Mouse (Mus musculus): ENCODE data around the gene Vrk3. TPM values are rescaled to one million over a fixed set of nuclear protein-coding genes. Genes with fewer than 3 reads are reported as not detected.

The Vrk3 gene
- polyA plus RNA-seq, 1 experiment, result 33.6 TPM

DNA sequence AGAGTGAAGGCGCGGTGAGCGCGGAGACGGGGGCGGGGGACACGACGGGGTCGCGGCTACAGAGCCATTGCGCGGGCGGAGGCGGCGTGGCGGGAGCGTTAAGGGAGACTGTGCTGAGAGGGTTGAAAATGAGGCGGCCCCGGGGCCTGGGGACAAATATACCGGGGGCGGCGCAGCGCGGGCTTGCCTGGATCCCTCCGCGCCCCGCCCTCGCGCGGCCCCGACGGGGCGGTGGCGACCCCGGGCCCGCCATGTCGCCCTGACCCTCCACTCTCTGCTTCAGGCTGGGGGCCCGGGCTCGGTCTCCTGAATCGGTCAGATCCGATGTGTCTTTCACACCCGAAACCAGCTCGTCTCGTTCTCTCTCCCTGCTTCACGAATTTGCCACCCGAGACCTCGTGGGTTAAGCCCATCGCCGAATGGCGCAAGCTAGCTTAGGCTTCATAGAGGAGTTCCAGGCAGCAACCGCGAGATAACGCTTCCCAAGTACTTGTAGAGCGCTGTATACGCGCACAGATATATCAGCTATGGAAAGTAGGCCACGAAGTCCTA lies 68.3 kb downstream of the Vrk3 start, which contains the start of gene Atf5:
Atf5 (minus strand) TSS at position 189 of the 552 bp plus-strand sequence.
- no peak for TF ChIP-seq CTCF (IDR thresholded peaks at IDR 0.05; ENCODE audit: control insufficient read depth, insufficient read depth, low read length)
- no peak for TF ChIP-seq POLR2A (IDR thresholded peaks at IDR 0.05; ENCODE audit: borderline replicate concordance, control insufficient read depth, low read depth, low read length)
- peak within 1 kb of the TSS; percentile 76 for H3K27ac ChIP-seq (ENCODE audit: control insufficient read depth, insufficient read depth, low read depth, low read length, poor library complexity)
- WGBS, result under 1% methylated on average over 52 of the region's 57 CpGs
- H3K4me1 ChIP-seq (ENCODE audit: control insufficient read depth, insufficient read depth, low read length), result peaks cover 8% of the 10 kb centered on the region
- H3K4me3 ChIP-seq (replicated peaks; ENCODE audit: control insufficient read depth, low read depth, low read length), result peak within 1 kb of the TSS; percentile 89

DNA sequence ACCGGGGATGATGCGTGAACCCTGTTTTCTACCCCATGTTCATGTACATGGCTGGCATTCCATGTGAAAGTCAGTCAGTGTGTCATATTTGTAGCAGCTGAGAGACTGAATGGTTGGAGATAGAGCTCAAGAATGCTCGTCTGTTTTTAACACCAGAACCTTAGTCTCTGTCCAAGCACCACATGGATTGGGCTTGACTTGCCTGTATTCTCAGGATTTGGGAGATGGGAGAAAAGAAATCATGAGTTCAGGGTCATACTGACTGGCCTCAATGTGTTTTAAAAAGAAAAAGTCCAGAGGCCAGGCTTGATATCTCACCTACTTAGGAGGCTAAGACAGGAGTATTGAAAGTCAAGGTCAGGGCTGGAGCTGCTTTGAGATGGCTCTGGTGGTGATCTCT lies 69.2 kb downstream of the Vrk3 start:
- Histone ChIP-seq H3K4me1 (ENCODE audit: control insufficient read depth, insufficient read depth, low read length) (peaks cover 8% of the 10 kb centered on the region), H3K4me3 (replicated peaks; ENCODE audit: control insufficient read depth, low read depth, low read length) (peak overlapping the region; percentile 89), H3K27ac (ENCODE audit: control insufficient read depth, insufficient read depth, low read depth, low read length, poor library complexity) (no peak overlapping the region)
- 15% methylated on average over 3 of the region's 3 CpGs for WGBS
- TF ChIP-seq POLR2A (IDR thresholded peaks at IDR 0.05; ENCODE audit: borderline replicate concordance, control insufficient read depth, low read depth, low read length) (no peak), CTCF (IDR thresholded peaks at IDR 0.05; ENCODE audit: control insufficient read depth, insufficient read depth, low read length) (no peak)

DNA sequence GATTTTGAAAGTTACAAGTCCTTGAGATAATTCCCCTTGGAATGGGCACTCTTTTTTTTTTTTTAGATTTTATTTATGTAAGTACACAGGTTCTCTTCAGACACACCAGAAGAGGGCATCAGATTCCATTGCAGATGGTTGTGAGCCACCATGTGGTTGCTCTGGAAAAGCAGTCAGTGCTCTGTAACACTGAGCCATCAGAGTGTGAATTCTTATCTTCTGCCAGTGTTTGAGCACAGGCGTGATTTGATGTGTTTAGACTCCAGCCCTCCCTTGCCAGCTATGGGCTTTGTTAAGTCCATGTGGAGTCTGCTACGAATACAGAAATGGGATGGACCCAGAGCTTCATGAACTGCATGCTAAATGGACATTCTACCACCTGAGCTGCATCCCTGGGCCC lies 70.0 kb downstream of the Vrk3 start:
- H3K4me1 ChIP-seq (ENCODE audit: control insufficient read depth, insufficient read depth, low read length), result peaks cover 9% of the 10 kb centered on the region
- 28% methylated on average over 2 of the region's 2 CpGs for WGBS
- no peak overlapping the region for H3K4me3 ChIP-seq (replicated peaks; ENCODE audit: control insufficient read depth, low read depth, low read length)
- H3K27ac ChIP-seq (ENCODE audit: control insufficient read depth, insufficient read depth, low read depth, low read length, poor library complexity), result no peak overlapping the region
- no peak for TF ChIP-seq CTCF (IDR thresholded peaks at IDR 0.05; ENCODE audit: control insufficient read depth, insufficient read depth, low read length)
- no peak for TF ChIP-seq POLR2A (IDR thresholded peaks at IDR 0.05; ENCODE audit: borderline replicate concordance, control insufficient read depth, low read depth, low read length)

DNA sequence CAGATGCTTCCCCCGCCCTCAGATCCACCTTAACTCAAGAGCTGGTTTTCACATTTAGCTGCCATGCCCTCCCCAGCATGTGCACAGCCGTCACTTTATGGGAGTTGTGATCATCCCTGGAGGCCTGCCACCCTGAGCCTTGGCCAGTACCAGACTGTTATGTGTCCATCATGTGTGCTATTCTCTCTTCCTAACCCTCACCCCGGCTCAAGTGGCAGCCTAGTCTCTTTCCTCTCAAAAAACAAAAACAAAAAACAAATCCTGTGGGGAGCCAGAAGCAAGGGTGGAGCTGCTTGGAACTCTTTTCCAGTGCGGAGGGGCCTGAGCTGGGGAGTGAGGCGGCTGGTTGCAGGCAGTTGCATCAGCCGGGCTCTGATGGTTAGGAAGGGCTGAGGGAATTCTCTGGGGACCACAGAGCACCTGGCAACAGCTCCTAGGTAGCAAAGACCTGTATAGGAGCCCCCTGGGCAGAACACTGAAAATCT lies 70.6 kb downstream of the Vrk3 start:
- WGBS, result 37% methylated on average over 6 of the region's 6 CpGs
- peaks cover 9% of the 10 kb centered on the region for H3K4me1 ChIP-seq (ENCODE audit: control insufficient read depth, insufficient read depth, low read length)

GRCm38 (mm10) chr7:44819391-44819790 lies 71.2 kb downstream of the Vrk3 start:
- TF ChIP-seq CTCF (IDR thresholded peaks at IDR 0.05; ENCODE audit: control insufficient read depth, insufficient read depth, low read length) (no peak), POLR2A (IDR thresholded peaks at IDR 0.05; ENCODE audit: borderline replicate concordance, control insufficient read depth, low read depth, low read length) (no peak)
- H3K27ac ChIP-seq (ENCODE audit: control insufficient read depth, insufficient read depth, low read depth, low read length, poor library complexity), result no peak overlapping the region
- no peak overlapping the region for H3K4me3 ChIP-seq (replicated peaks; ENCODE audit: control insufficient read depth, low read depth, low read length)
- WGBS, result 79% methylated on average over 2 of the region's 2 CpGs
- H3K4me1 ChIP-seq (ENCODE audit: control insufficient read depth, insufficient read depth, low read length), result peaks cover 9% of the 10 kb centered on the region

More for the DNA sequence above, 70.6 kb downstream of the Vrk3 start:
- TF ChIP-seq POLR2A (IDR thresholded peaks at IDR 0.05; ENCODE audit: borderline replicate concordance, control insufficient read depth, low read depth, low read length), result no peak
- TF ChIP-seq CTCF (IDR thresholded peaks at IDR 0.05; ENCODE audit: control insufficient read depth, insufficient read depth, low read length), result no peak
- H3K4me3 ChIP-seq (replicated peaks; ENCODE audit: control insufficient read depth, low read depth, low read length), result peak overlapping the region; percentile 14
- H3K27ac ChIP-seq (ENCODE audit: control insufficient read depth, insufficient read depth, low read depth, low read length, poor library complexity), result peak overlapping the region; percentile 20; the same call in 1 of the 2 replicates

DNA sequence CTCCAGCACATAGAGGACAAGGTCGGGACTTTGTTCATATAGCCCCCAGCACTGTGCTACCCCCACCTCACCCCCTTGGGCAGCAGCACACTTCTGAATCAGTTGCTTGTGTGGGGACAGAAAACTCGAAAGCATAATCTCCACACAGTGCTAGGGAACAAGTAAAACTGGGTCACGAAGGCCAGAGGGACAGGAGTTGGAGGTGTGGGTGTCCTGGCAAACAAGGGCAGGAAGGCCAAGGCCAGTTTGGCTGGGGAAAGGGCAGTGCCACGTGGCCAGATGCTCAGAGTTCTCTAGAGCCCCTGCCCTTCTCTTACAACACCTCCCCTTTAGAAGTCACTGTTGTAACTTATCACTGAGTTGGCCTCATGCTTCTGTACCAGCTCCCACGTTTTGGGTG lies 71.7 kb downstream of the Vrk3 start:
- TF ChIP-seq POLR2A (IDR thresholded peaks at IDR 0.05; ENCODE audit: borderline replicate concordance, control insufficient read depth, low read depth, low read length) (no peak), CTCF (IDR thresholded peaks at IDR 0.05; ENCODE audit: control insufficient read depth, insufficient read depth, low read length) (no peak)
- no peak overlapping the region for H3K4me3 ChIP-seq (replicated peaks; ENCODE audit: control insufficient read depth, low read depth, low read length)
- 35% methylated on average over 5 of the region's 5 CpGs for WGBS
- H3K27ac ChIP-seq (ENCODE audit: control insufficient read depth, insufficient read depth, low read depth, low read length, poor library complexity), result no peak overlapping the region
- peaks cover 9% of the 10 kb centered on the region for H3K4me1 ChIP-seq (ENCODE audit: control insufficient read depth, insufficient read depth, low read length)

- TF ChIP-seq CTCF (IDR thresholded peaks at IDR 0.05; ENCODE audit: control insufficient read depth, insufficient read depth, low read length) (no peak), POLR2A (IDR thresholded peaks at IDR 0.05; ENCODE audit: borderline replicate concordance, control insufficient read depth, low read depth, low read length) (no peak)
- H3K27ac ChIP-seq (ENCODE audit: control insufficient read depth, insufficient read depth, low read depth, low read length, poor library complexity), result no peak overlapping the region
- WGBS, result 69% methylated on average over 3 of the region's 3 CpGs
Measured at GRCm38 (mm10) chr7:44820525-44820924, 72.3 kb downstream of the Vrk3 start.

DNA sequence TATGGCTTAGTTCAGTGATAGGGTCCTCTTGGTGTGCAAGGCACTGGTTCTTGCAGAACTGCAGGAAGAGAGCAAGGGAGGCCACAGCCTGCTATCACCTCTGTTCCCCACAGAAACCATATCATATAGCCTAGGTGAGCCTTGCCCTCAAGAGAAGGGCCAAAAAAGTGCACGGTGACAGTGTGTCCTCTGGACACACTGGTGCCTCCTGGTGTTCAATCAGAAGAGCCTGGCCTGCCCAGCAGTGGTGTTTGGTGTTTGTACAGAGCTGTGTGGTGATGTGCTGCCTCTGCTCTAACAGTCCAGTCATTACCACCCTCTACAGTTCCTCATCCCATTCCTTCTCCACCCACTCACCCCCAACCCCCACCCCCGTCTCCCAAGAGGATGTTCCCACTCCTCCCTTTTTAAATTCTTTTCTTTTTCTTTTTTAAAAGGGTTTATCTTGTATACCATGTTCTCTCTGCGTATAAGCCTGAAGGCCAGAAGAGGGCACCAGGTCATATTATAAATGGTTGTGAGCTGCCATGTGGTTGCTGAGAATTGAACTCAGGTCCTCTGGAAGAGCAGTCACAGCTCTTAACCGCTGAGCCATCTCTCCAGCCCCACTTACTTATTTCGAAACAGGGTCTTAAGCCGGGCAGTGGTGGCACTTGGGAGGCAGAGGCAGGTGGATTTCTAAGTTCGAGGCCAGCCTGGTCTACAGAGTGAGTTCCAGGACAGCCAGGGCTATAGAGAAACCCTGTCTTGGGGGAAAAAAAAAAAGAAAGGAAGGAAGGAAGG lies 73.6 kb downstream of the Vrk3 start:
- H3K27ac ChIP-seq (ENCODE audit: control insufficient read depth, insufficient read depth, low read depth, low read length, poor library complexity), result no peak overlapping the region

More at GRCm38 (mm10) chr7:44820525-44820924, 72.3 kb downstream of the Vrk3 start:
- no peak overlapping the region for H3K4me3 ChIP-seq (replicated peaks; ENCODE audit: control insufficient read depth, low read depth, low read length)
- H3K4me1 ChIP-seq (ENCODE audit: control insufficient read depth, insufficient read depth, low read length), result peaks cover 7% of the 10 kb centered on the region

More for the DNA sequence above, 73.6 kb downstream of the Vrk3 start:
- no peak for TF ChIP-seq POLR2A (IDR thresholded peaks at IDR 0.05; ENCODE audit: borderline replicate concordance, control insufficient read depth, low read depth, low read length)
- peak; percentile 28; the same call in 1 of the 2 replicates for TF ChIP-seq CTCF (IDR thresholded peaks at IDR 0.05; ENCODE audit: control insufficient read depth, insufficient read depth, low read length)
- Histone ChIP-seq H3K4me3 (replicated peaks; ENCODE audit: control insufficient read depth, low read depth, low read length) (no peak overlapping the region), H3K4me1 (ENCODE audit: control insufficient read depth, insufficient read depth, low read length) (peaks cover 7% of the 10 kb centered on the region)
- WGBS, result 63% methylated on average over 7 of the region's 7 CpGs
